Mouse (Mus musculus) spleen, adult 2 months (tissue): ENCODE measurements at regions not wholly inside any gene's neighbourhood (a gene's known extent, or its start where the extent isn't known, plus 50 kb on each side); places are given as distances from the start of the nearest gene placed in this dataset.

Experiments
- DNase-seq, 2 experiments: peaks; one replicate each; pipeline versions ENCODE4 v3.0.0 to v3.0.0-alpha.2; 2012 to 2021; ENCODE audit warnings: low spot score in 2 of 2, low read depth in 1 of 2
- H3K27ac ChIP-seq: fragments of 200-500 bp; 2 replicates; pipeline ENCODE4 v1.5.1; 2012; ENCODE audit warnings: low read length, inconsistent platforms; ENCODE audit not compliant: insufficient read depth
- H3K27me3 ChIP-seq: fragments of 200-500 bp; 2 replicates; pipeline ENCODE4 v1.6.1; 2012; ENCODE audit warnings: mild to moderate bottlenecking, moderate library complexity, low read length, inconsistent platforms; ENCODE audit not compliant: control insufficient read depth, insufficient read depth
- H3K36me3 ChIP-seq: fragments of 200-500 bp; 2 replicates; pipeline ENCODE4 v1.6.1; 2012; ENCODE audit warnings: mild to moderate bottlenecking, low read length, inconsistent platforms; ENCODE audit not compliant: control insufficient read depth, insufficient read depth
- H3K4me1 ChIP-seq: fragments of 200-500 bp; 2 replicates; pipeline ENCODE4 v1.6.1; 2011; ENCODE audit warnings: inconsistent platforms; ENCODE audit not compliant: control insufficient read depth, insufficient read depth, insufficient read length
- H3K4me3 ChIP-seq: fragments of 200-500 bp; 2 replicates; pipeline ENCODE4 v1.5.1; 2011; ENCODE audit warnings: mild to moderate bottlenecking, inconsistent platforms; ENCODE audit not compliant: insufficient read depth, insufficient read length; ENCODE audit errors: extremely low read depth
- CTCF ChIP-seq: fragments of 200-500 bp; IDR thresholded peaks from 2 replicates; pipeline ENCODE4 v1.5.1; 2011; ENCODE audit warnings: mild to moderate bottlenecking, inconsistent platforms; ENCODE audit not compliant: insufficient read depth, insufficient read length, insufficient replicate concordance; ENCODE audit errors: extremely low read depth
- POLR2A ChIP-seq: fragments of 200-500 bp; IDR thresholded peaks from 2 replicates; pipeline ENCODE4 v1.6.1; 2011; ENCODE audit warnings: low read depth, low read length, inconsistent platforms
- WGBS: fragments of 180-500 bp; shearing (Covaris S2); methylation state at CpG from one replicate; pipeline ENCODE4 v1.1.7; 2018; 5-methylcytosine and 5-hydroxymethylcytosine counted together

- TF ChIP-seq CTCF (no peak), POLR2A (no peak)
- no peak for DNase-seq
- no peak overlapping the region for H3K27ac ChIP-seq
- no peaks in the 10 kb centered on the region for H3K4me1 ChIP-seq
- H3K36me3 ChIP-seq = no peaks in the 10 kb centered on the region
- WGBS = 87% methylated on average over 2 of the region's 2 CpGs
- no peak overlapping the region for H3K4me3 ChIP-seq
- no peaks in the 10 kb centered on the region for H3K27me3 ChIP-seq
These were observed 353.4 kb downstream of the Bmper start for GRCm38 (mm10) chr9:23576314-23576713.

DNA sequence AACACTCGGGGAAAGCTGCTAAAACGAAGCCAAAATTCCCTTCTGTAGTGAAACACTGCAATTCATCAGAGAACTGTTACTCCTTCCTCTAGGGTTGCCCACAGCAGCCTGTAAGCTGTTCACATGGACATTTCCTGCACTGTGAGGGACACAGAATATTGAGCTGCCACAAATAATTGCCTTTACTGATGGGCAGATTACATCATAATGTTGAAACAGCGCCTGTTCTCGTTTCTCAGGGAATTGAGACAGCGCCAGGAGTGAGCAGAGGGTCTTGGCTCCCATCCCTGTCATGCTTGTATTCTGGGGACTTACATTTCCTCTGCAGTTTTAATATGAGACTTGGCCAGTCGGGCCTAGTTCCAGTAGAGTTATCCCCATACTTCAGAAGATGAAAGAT lies 357.3 kb downstream of the Bmper start:
- no peak for TF ChIP-seq CTCF
- no peak for TF ChIP-seq POLR2A
- no peak for DNase-seq
- 66% methylated on average over 6 of the region's 6 CpGs for WGBS
- Histone ChIP-seq H3K4me1 (no peaks in the 10 kb centered on the region), H3K36me3 (no peaks in the 10 kb centered on the region), H3K27me3 (no peaks in the 10 kb centered on the region), H3K27ac (no peak overlapping the region), H3K4me3 (no peak overlapping the region)

GRCm38 (mm10) chr9:23581039-23581606 lies 358.2 kb downstream of the Bmper start:
- no peaks in the 10 kb centered on the region for H3K27me3 ChIP-seq
- H3K4me1 ChIP-seq = no peaks in the 10 kb centered on the region
- H3K27ac ChIP-seq = no peak overlapping the region
- no peak overlapping the region for H3K4me3 ChIP-seq
- WGBS = 28% methylated on average over 6 of the region's 6 CpGs
- TF ChIP-seq CTCF = peak; percentile 40; the same call in 1 of the 2 replicates
- no peak for TF ChIP-seq POLR2A
- no peaks in the 10 kb centered on the region for H3K36me3 ChIP-seq
- DNase-seq = peak in 1 of 2 experiments; percentile 3

- H3K4me1 ChIP-seq = no peaks in the 10 kb centered on the region
- no peaks in the 10 kb centered on the region for H3K36me3 ChIP-seq
- no peaks in the 10 kb centered on the region for H3K27me3 ChIP-seq
- no peak for TF ChIP-seq POLR2A
- no peak for TF ChIP-seq CTCF
- H3K27ac ChIP-seq = no peak overlapping the region
- no peak overlapping the region for H3K4me3 ChIP-seq
- no peak for DNase-seq
These were observed 361.7 kb downstream of the Bmper start for GRCm38 (mm10) chr9:23584561-23584960.

DNA sequence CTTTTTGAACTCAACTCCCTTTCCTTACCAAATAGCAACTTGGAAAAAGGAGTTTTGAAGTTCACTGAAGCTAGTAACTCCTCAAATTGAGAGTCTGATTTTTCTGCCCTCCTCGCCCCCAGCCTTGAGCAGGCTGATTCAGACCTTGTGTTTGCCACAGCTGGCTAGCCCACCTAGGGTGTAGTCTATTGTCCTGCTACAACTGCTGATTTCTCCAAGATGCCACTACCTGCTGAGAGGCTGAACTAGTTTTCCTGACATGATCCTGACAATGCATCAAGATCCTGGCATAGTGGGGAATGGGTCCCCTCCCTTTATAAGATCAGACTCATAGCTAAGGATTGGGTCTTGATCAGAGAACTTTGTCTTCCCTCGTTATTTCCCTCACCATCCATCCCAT lies 366.1 kb downstream of the Bmper start:
- 81% methylated on average over 2 of the region's 2 CpGs for WGBS
- Histone ChIP-seq H3K27ac (no peak overlapping the region), H3K27me3 (no peaks in the 10 kb centered on the region), H3K36me3 (no peaks in the 10 kb centered on the region), H3K4me3 (no peak overlapping the region), H3K4me1 (no peaks in the 10 kb centered on the region)
- TF ChIP-seq POLR2A = no peak
- no peak for TF ChIP-seq CTCF
- no peak for DNase-seq

- no peak overlapping the region for H3K27ac ChIP-seq
These were observed 369.0 kb downstream of the Bmper start for GRCm38 (mm10) chr9:23591906-23592305.

DNA sequence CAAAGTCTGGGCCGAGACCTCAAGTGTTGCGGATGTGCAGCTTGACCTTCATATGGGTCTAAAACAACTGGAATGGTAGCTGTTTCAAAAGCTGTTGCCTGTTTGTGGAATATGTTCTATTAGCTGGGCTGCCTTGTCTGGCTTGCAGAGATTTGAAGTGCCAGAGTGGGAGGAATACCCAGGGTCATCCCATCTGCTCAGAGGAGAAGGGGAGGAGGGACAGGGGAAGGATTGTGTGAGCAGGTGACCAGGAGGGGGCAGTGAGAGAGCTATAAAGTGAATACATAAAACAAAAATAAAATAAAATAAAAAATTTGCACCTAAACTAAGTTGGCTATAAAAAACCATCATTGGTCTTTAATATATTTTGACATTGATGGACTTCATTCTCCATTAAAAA lies 377.7 kb downstream of the Bmper start:
- no peak for DNase-seq
- Histone ChIP-seq H3K4me1 (no peaks in the 10 kb centered on the region), H3K4me3 (no peak overlapping the region), H3K36me3 (no peaks in the 10 kb centered on the region), H3K27me3 (no peaks in the 10 kb centered on the region), H3K27ac (no peak overlapping the region)
- 92% methylated on average over 2 of the region's 2 CpGs for WGBS
- no peak for TF ChIP-seq POLR2A
- no peak for TF ChIP-seq CTCF

More at GRCm38 (mm10) chr9:23591906-23592305, 369.0 kb downstream of the Bmper start:
- Histone ChIP-seq H3K36me3 (no peaks in the 10 kb centered on the region), H3K4me1 (no peaks in the 10 kb centered on the region), H3K4me3 (no peak overlapping the region), H3K27me3 (no peaks in the 10 kb centered on the region)
- DNase-seq = no peak
- TF ChIP-seq POLR2A (no peak), CTCF (no peak)
